Mouse (Mus musculus): ENCODE measurements around the gene Krtap19-4. TPM values are rescaled to one million over a fixed set of nuclear protein-coding genes. Genes with fewer than 3 reads are reported as not detected.

Gene Krtap19-4
- total RNA-seq (2014; rRNA removed) (not detected in 2 replicates), polyA plus RNA-seq (2015; fragmentation: Nextera tagmentation; extraction: Ambion mirVana) (not detected in 2 replicates)

DNA sequence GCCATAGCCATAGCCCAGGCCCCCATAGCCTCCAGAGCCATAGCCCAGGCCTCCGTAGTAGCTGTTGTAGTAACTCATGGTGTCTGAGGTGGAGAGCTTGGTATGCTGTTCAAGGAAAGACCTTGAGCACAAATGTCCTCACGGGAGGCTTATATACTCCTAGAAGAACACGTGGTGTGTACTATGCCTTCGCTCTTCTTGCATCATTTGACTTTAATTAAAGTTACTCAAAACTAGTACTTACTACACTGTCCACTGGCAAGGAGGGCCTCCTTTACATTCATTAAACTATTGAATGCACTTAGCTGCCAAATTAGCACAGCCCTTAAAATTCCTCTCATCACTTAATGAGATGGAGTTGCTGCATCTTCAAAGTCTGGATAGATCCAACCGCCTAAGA, at the start of gene Krtap19-4:
Krtap19-4 (minus strand) TSS at position 101 of the 400 bp plus-strand sequence.
- Histone ChIP-seq H3K9me3 (ENCODE audit: low read length) (no peaks in the 10 kb centered on the region), H3K9ac (replicated peaks; ENCODE audit: low read length) (no peak within 1 kb of the TSS), H3K36me3 (ENCODE audit: insufficient read depth, low read length) (no peaks in the 10 kb centered on the region), H3K4me1 (ENCODE audit: insufficient read depth, low read length) (no peaks in the 10 kb centered on the region), H3K27ac (no peak within 1 kb of the TSS), H3K4me2 (ENCODE audit: low read depth, low read length) (no peak within 1 kb of the TSS), H3K27me3 (ENCODE audit: insufficient read depth, low read length) (no peaks in the 10 kb centered on the region), H3K4me3 (ENCODE audit: low read length) (no peak within 1 kb of the TSS)
- no peak for DNase-seq (ENCODE audit: low spot score)
- TF ChIP-seq CTCF (IDR thresholded peaks at IDR 0.05; ENCODE audit: low read depth) = no peak
- ATAC-seq = no peak
- 91% methylated on average over 5 of the region's 5 CpGs for WGBS

DNA sequence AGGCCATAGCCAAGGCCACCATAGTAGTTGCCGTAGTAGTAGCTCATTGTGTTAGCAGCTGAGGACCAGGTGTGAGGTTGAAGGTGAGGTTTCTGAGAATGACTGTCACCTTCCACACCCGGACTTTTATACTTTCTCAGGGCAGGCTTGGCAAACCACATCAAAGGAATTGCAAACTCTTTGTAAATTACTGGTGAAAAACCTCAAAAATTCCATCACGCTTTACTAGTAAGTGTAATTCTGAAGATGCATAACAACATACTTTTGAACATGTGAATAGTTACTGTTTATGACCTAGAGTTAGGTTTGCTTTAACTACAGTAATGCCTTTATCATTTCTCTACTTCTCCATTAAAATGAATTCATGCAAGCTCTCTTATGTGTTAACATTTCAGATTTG, 47.3 kb upstream of the Krtap19-4 start, which contains the start of gene Krtap19-9b:
Krtap19-9b (minus strand) TSS at position 101 of the 400 bp plus-strand sequence.
- Histone ChIP-seq H3K4me1 (ENCODE audit: insufficient read depth, low read length) (no peaks in the 10 kb centered on the region), H3K4me3 (ENCODE audit: low read length) (no peak within 1 kb of the TSS), H3K36me3 (ENCODE audit: insufficient read depth, low read length) (no peaks in the 10 kb centered on the region), H3K9me3 (ENCODE audit: low read length) (no peaks in the 10 kb centered on the region), H3K4me2 (ENCODE audit: low read depth, low read length) (no peak within 1 kb of the TSS), H3K27me3 (ENCODE audit: insufficient read depth, low read length) (no peaks in the 10 kb centered on the region), H3K9ac (replicated peaks; ENCODE audit: low read length) (no peak within 1 kb of the TSS), H3K27ac (no peak within 1 kb of the TSS)
- no peak for TF ChIP-seq CTCF (IDR thresholded peaks at IDR 0.05; ENCODE audit: low read depth)
- WGBS = 95% methylated on average over 3 of the region's 3 CpGs
- DNase-seq (ENCODE audit: low spot score) (no peak), ATAC-seq (no peak)

DNA sequence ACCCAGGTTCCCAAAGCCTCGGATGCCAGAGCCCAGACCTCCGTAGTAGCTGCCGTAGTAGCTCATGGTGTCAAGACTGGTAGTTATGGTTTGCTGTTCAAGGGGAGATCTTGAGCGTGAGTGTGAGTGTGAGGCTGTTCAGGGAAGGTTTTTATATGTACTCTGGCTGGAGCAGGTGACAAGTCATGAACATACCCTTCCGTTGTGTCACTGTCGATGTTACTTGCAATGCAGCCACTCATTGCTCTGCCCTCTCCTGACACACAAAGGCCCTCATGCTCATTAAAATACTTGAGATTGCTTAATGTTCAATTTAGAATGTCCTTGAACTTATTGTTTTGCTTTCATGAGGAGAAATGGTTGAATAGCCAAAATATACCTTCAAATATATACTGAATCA, 11.5 kb upstream of the Krtap19-4 start, which contains the start of gene Krtap19-5:
Krtap19-5 (minus strand) TSS at position 101 of the 400 bp plus-strand sequence.
- H3K9ac ChIP-seq (replicated peaks; ENCODE audit: low read length) = no peak within 1 kb of the TSS
- DNase-seq (ENCODE audit: low spot score) (no peak), ATAC-seq (no peak)
- H3K4me3 ChIP-seq (ENCODE audit: low read length) = no peak within 1 kb of the TSS
- no peaks in the 10 kb centered on the region for H3K36me3 ChIP-seq (ENCODE audit: insufficient read depth, low read length)
- no peak for TF ChIP-seq CTCF (IDR thresholded peaks at IDR 0.05; ENCODE audit: low read depth)
- no peaks in the 10 kb centered on the region for H3K9me3 ChIP-seq (ENCODE audit: low read length)
- no peak within 1 kb of the TSS for H3K4me2 ChIP-seq (ENCODE audit: low read depth, low read length)
- H3K4me1 ChIP-seq (ENCODE audit: insufficient read depth, low read length) = no peaks in the 10 kb centered on the region
- 95% methylated on average over 6 of the region's 6 CpGs for WGBS
- no peaks in the 10 kb centered on the region for H3K27me3 ChIP-seq (ENCODE audit: insufficient read depth, low read length)
- H3K27ac ChIP-seq = no peak within 1 kb of the TSS

DNA sequence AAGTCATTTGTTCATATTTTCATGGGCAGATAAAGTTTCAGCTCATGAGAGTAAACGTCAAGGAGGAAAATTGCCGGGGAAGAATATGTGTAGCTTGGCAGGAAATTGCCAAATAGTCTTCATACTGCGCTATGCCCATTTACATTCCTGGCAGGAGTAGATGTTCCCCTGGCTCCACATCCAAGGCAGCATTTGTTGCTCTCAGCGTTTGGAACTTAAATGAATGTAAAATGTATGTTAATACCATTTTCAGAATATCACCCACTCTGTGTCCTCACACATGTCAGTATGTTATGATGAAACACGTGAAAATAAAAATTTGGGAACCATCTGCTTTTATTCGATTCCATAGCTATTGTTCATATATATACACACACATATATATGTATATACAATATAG, 2.0 kb upstream of the Krtap19-4 start:
- DNase-seq (ENCODE audit: low spot score) (no peak), ATAC-seq (no peak)
- Histone ChIP-seq H3K36me3 (ENCODE audit: insufficient read depth, low read length) (no peaks in the 10 kb centered on the region), H3K4me3 (ENCODE audit: low read length) (no peak overlapping the region), H3K9me3 (ENCODE audit: low read length) (no peaks in the 10 kb centered on the region), H3K9ac (replicated peaks; ENCODE audit: low read length) (no peak overlapping the region), H3K27ac (no peak overlapping the region), H3K27me3 (ENCODE audit: insufficient read depth, low read length) (no peaks in the 10 kb centered on the region), H3K4me2 (ENCODE audit: low read depth, low read length) (no peak overlapping the region), H3K4me1 (ENCODE audit: insufficient read depth, low read length) (no peaks in the 10 kb centered on the region)
- WGBS = 78% methylated on average over 6 of the region's 6 CpGs
- no peak for TF ChIP-seq CTCF (IDR thresholded peaks at IDR 0.05; ENCODE audit: low read depth)

DNA sequence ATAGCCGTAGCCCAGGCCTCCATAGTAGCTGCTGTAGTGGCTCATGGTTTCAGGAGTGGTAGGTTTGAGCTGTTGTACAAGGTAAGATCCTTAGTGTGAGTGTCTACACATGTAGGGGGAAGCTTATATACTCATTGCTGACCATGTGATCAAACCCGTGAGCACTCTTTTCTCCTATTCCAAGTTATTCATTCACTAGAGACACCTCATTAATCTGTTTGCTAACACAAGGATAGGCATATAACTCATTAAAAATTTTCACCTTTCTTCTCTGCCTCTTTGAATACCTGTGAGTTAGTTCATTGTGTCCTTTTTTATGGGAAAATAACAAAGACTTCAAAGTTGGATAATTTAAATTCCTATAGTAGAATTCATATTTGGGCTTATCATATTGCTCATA, 7.0 kb downstream of the Krtap19-4 start, which contains the start of gene Krtap19-3:
Krtap19-3 (minus strand) TSS at position 101 of the 400 bp plus-strand sequence.
- H3K9ac ChIP-seq (replicated peaks; ENCODE audit: low read length) = no peak within 1 kb of the TSS
- no peak within 1 kb of the TSS for H3K4me3 ChIP-seq (ENCODE audit: low read length)
- DNase-seq (ENCODE audit: low spot score) (no peak), ATAC-seq (no peak)
- no peaks in the 10 kb centered on the region for H3K27me3 ChIP-seq (ENCODE audit: insufficient read depth, low read length)
- no peaks in the 10 kb centered on the region for H3K36me3 ChIP-seq (ENCODE audit: insufficient read depth, low read length)
- H3K9me3 ChIP-seq (ENCODE audit: low read length) = no peaks in the 10 kb centered on the region
- WGBS = 83% methylated on average over 2 of the region's 2 CpGs
- no peak within 1 kb of the TSS for H3K4me2 ChIP-seq (ENCODE audit: low read depth, low read length)
- H3K27ac ChIP-seq = no peak within 1 kb of the TSS
- no peaks in the 10 kb centered on the region for H3K4me1 ChIP-seq (ENCODE audit: insufficient read depth, low read length)
- TF ChIP-seq CTCF (IDR thresholded peaks at IDR 0.05; ENCODE audit: low read depth) = no peak

DNA sequence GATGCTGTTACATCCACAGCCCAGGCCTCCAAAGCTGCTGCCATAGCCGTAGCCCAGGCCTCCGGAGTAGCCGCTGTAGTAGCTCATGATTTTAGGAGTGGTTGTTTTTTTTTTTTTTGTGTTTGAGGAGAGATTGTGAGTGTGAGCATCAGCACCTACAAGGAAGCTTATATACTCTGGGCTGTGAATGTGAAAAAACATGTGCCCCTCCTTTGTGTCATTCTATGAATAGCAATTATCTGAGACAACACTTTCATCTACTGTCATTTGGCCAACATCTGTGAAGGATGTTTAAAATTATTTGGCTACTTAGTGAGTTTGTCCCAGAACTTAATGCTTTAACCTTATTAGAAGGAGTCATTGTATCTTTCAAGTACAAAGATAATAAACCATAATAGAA, 10.7 kb downstream of the Krtap19-4 start, which contains the start of gene Krtap19-2:
Krtap19-2 (minus strand) TSS at position 101 of the 400 bp plus-strand sequence.
- H3K9ac ChIP-seq (replicated peaks; ENCODE audit: low read length) = no peak within 1 kb of the TSS
- TF ChIP-seq CTCF (IDR thresholded peaks at IDR 0.05; ENCODE audit: low read depth) = no peak
- no peaks in the 10 kb centered on the region for H3K4me1 ChIP-seq (ENCODE audit: insufficient read depth, low read length)
- H3K9me3 ChIP-seq (ENCODE audit: low read length) = no peaks in the 10 kb centered on the region
- DNase-seq (ENCODE audit: low spot score) (no peak), ATAC-seq (no peak)
- H3K27ac ChIP-seq = no peak within 1 kb of the TSS
- WGBS = 92% methylated on average over 3 of the region's 3 CpGs
- H3K36me3 ChIP-seq (ENCODE audit: insufficient read depth, low read length) = no peaks in the 10 kb centered on the region
- H3K27me3 ChIP-seq (ENCODE audit: insufficient read depth, low read length) = no peaks in the 10 kb centered on the region
- no peak within 1 kb of the TSS for H3K4me2 ChIP-seq (ENCODE audit: low read depth, low read length)
- H3K4me3 ChIP-seq (ENCODE audit: low read length) = no peak within 1 kb of the TSS

DNA sequence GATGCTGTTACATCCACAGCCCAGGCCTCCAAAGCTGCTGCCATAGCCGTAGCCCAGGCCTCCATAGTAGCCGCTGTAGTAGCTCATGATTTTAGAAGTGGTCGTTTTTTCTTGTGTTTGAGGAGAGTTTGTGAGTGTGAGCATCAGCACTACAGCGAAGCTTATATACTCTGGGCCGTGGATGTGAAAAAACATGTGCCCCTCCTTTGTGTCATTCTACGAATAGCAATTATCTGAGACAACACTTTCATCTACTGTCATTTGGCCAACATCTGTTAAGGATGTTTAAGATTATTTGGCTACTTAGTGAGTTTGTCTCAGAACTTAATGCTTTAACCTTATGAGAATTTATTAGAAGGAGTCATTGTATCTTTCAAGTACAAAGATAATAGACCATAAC, 15.6 kb downstream of the Krtap19-4 start, which contains the start of gene Krtap19-1:
Krtap19-1 (minus strand) TSS at position 101 of the 400 bp plus-strand sequence.
- Histone ChIP-seq H3K4me3 (ENCODE audit: low read length) (no peak within 1 kb of the TSS), H3K9me3 (ENCODE audit: low read length) (no peaks in the 10 kb centered on the region), H3K27me3 (ENCODE audit: insufficient read depth, low read length) (no peaks in the 10 kb centered on the region), H3K4me1 (ENCODE audit: insufficient read depth, low read length) (no peaks in the 10 kb centered on the region), H3K27ac (no peak within 1 kb of the TSS), H3K4me2 (ENCODE audit: low read depth, low read length) (no peak within 1 kb of the TSS), H3K36me3 (ENCODE audit: insufficient read depth, low read length) (no peaks in the 10 kb centered on the region), H3K9ac (replicated peaks; ENCODE audit: low read length) (no peak within 1 kb of the TSS)
- no peak for TF ChIP-seq CTCF (IDR thresholded peaks at IDR 0.05; ENCODE audit: low read depth)
- ATAC-seq (no peak), DNase-seq (ENCODE audit: low spot score) (no peak)
- WGBS = 89% methylated on average over 6 of the region's 6 CpGs
